Comparison of ENCODE assay signal across 28 mouse cellular contexts in the genomic region with DNA sequence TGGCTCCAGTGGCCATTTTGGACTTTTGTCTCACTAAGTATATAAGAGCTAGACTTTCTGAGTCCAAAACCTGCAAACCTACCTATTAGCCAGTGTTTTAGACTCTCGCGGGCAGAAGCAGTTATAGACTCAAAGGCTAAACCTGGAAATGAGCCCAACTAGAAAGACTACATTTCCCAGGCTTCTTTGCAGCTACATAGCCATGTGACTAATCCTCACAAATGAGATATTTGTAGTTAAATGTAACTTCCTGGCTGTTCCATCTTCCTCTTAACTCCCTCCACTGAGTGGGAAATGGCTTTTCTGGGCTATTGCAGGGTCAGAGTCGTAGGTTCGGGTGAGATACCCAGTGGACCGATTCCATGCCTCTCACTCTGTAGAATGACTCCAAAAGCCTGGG.
DNase-seq lines count a peak whose midpoint lies in the region; ATAC-seq and TF ChIP-seq lines count a peak whose summit lies in the region.
"Had no signal": no experiment of that assay in that cellular context is flagged by ENCODE, and none has a peak within 500 bp of the region (broad histone marks: within the 10 kb centered on the region; RNA-seq: fewer than 3 reads in every experiment).

No protein-coding gene starts in this region.

- WGBS in forebrain, embryonic 14.5 days, result 90% methylated on average over 5 of the region's 5 CpGs
- WGBS in forebrain, embryonic 13.5 days, result 94% methylated on average over 5 of the region's 5 CpGs
- WGBS in lung, embryonic 14.5 days, result 71% methylated on average over 5 of the region's 5 CpGs
- whole genome bisulfite sequencing in limb, embryonic 14.5 days, result 77% methylated on average over 5 of the region's 5 CpGs

- TF ChIP-seq POLR2A in CH12.LX (IDR thresholded peaks at IDR 0.05; ENCODE audit: low read depth, low read length), result no peak
- TF ChIP-seq POLR2A in limb, embryonic 14.5 days (IDR thresholded peaks at IDR 0.05; ENCODE audit: borderline replicate concordance, extremely low read depth, insufficient read depth, insufficient read length), result no peak

- no peak overlapping the region for H3K9ac ChIP-seq in forebrain, embryonic 14.5 days (ENCODE audit: low read length)
- H3K9ac ChIP-seq in forebrain, embryonic 13.5 days, result no peak overlapping the region
- no peak overlapping the region for H3K9ac ChIP-seq in lung, embryonic 14.5 days
- H3K9ac ChIP-seq in CH12.LX (ENCODE audit: insufficient read depth, low read depth), result no peak overlapping the region
- no peak overlapping the region for H3K9ac ChIP-seq in limb, embryonic 14.5 days (ENCODE audit: low read depth, low read length, severe bottlenecking)
- H3K9ac ChIP-seq: embryonic facial prominence, embryonic 15.5 days; heart, embryonic 13.5 days; hindbrain, embryonic 12.5 days; limb, embryonic 13.5 days; neural tube, embryonic 13.5 days had no signal

- TF ChIP-seq RAD21 in CH12.LX (IDR thresholded peaks at IDR 0.05; ENCODE audit: low read depth, low read length), result no peak

- H3K4me2 ChIP-seq in forebrain, embryonic 14.5 days (ENCODE audit: low read length), result no peak overlapping the region
- no peak overlapping the region for H3K4me2 ChIP-seq in forebrain, embryonic 13.5 days
- no peak overlapping the region for H3K4me2 ChIP-seq in lung, embryonic 14.5 days
- H3K4me2 ChIP-seq in CH12.LX (ENCODE audit: insufficient read depth, low read depth, poor library complexity, severe bottlenecking), result no peak overlapping the region
- H3K4me2 ChIP-seq in limb, embryonic 14.5 days (replicated peaks; ENCODE audit: low read depth, low read length, severe bottlenecking), result peak overlapping the region; percentile 9; the same call in 1 of the 2 replicates
- H3K4me2 ChIP-seq: embryonic facial prominence, embryonic 15.5 days; heart, embryonic 13.5 days; hindbrain, embryonic 12.5 days; midbrain, embryonic 11.5 days; neural tube, embryonic 13.5 days had no signal

- no peaks in the 10 kb centered on the region for H3K4me1 ChIP-seq in forebrain, embryonic 14.5 days (ENCODE audit: control insufficient read depth, insufficient read depth, low read length)
- H3K4me1 ChIP-seq in forebrain, embryonic 13.5 days, result no peaks in the 10 kb centered on the region
- H3K4me1 ChIP-seq in lung, embryonic 14.5 days (ENCODE audit: insufficient read depth), result no peaks in the 10 kb centered on the region
- H3K4me1 ChIP-seq in CH12.LX (ENCODE audit: control insufficient read depth in 1 of 2, insufficient read depth in 2 of 2), result no peaks in the 10 kb centered on the region; a peak in 1 of 4 replicates
- H3K4me1 ChIP-seq in limb, embryonic 14.5 days (ENCODE audit: control insufficient read depth, insufficient read depth, low read length), result peaks cover 15% of the 10 kb centered on the region
- H3K4me1 ChIP-seq: embryonic facial prominence, embryonic 15.5 days; hindbrain, embryonic 12.5 days; neural tube, embryonic 13.5 days had no signal

- H3K4me3 ChIP-seq in forebrain, embryonic 14.5 days (ENCODE audit: low read depth, low read length), result no peak overlapping the region
- H3K4me3 ChIP-seq in forebrain, embryonic 13.5 days, result no peak overlapping the region
- no peak overlapping the region for H3K4me3 ChIP-seq in lung, embryonic 14.5 days (ENCODE audit: low read depth, low read length)
- no peak overlapping the region for H3K4me3 ChIP-seq in CH12.LX (replicated peaks in 1 of 3; ENCODE audit: low read depth in 2 of 3, low read length in 2 of 3, poor library complexity in 1 of 3)
- no peak overlapping the region for H3K4me3 ChIP-seq in limb, embryonic 14.5 days (replicated peaks; ENCODE audit: low read length)
- H3K4me3 ChIP-seq: embryonic facial prominence, embryonic 15.5 days; heart, adult 2 months; heart, embryonic 13.5 days; hindbrain, embryonic 12.5 days; limb, embryonic 13.5 days; myocyte; neural tube, embryonic 13.5 days had no signal

- H3K36me3 ChIP-seq in forebrain, embryonic 14.5 days (ENCODE audit: control insufficient read depth, insufficient read depth, low read length), result no peaks in the 10 kb centered on the region
- no peaks in the 10 kb centered on the region for H3K36me3 ChIP-seq in forebrain, embryonic 13.5 days (ENCODE audit: poor library complexity, severe bottlenecking)
- H3K36me3 ChIP-seq in lung, embryonic 14.5 days (ENCODE audit: insufficient read depth), result no peaks in the 10 kb centered on the region
- H3K36me3 ChIP-seq in CH12.LX (replicated peaks in 1 of 2; ENCODE audit: control insufficient read depth in 1 of 2, insufficient read depth in 1 of 2, low read length in 1 of 2), result no peaks in the 10 kb centered on the region
- no peaks in the 10 kb centered on the region for H3K36me3 ChIP-seq in limb, embryonic 14.5 days (ENCODE audit: control insufficient read depth, insufficient read depth, low read length)
- H3K36me3 ChIP-seq: embryonic facial prominence, embryonic 15.5 days; G1E; heart, embryonic 13.5 days; hindbrain, embryonic 12.5 days; limb, embryonic 13.5 days; neural tube, embryonic 13.5 days had no signal

- no peaks in the 10 kb centered on the region for H3K27me3 ChIP-seq in forebrain, embryonic 14.5 days (replicated peaks; ENCODE audit: control insufficient read depth, insufficient read depth, low read length)
- H3K27me3 ChIP-seq in forebrain, embryonic 13.5 days, result no peaks in the 10 kb centered on the region
- no peaks in the 10 kb centered on the region for H3K27me3 ChIP-seq in lung, embryonic 14.5 days (ENCODE audit: insufficient read depth, low read length)
- no peaks in the 10 kb centered on the region for H3K27me3 ChIP-seq in CH12.LX (replicated peaks)
- no peaks in the 10 kb centered on the region for H3K27me3 ChIP-seq in limb, embryonic 14.5 days (ENCODE audit: control insufficient read depth, insufficient read depth, low read length)
- H3K27me3 ChIP-seq: embryonic facial prominence, embryonic 15.5 days; heart, embryonic 13.5 days; hindbrain, embryonic 12.5 days; limb, embryonic 13.5 days; neural tube, embryonic 13.5 days had no signal

- dilution Hi-C loops in CH12.LX (cut with MboI; ENCODE audit: extremely low pct_ligation_motif_present, extremely low pct_unique_long_range_greater_than_20kb, low sequenced_read_pairs), result no loop called here

- H3K27ac ChIP-seq in forebrain, embryonic 14.5 days (ENCODE audit: low read depth, low read length), result no peak overlapping the region
- no peak overlapping the region for H3K27ac ChIP-seq in forebrain, embryonic 13.5 days
- no peak overlapping the region for H3K27ac ChIP-seq in lung, embryonic 14.5 days (ENCODE audit: low read depth)
- H3K27ac ChIP-seq in CH12.LX (ENCODE audit: insufficient read depth, low read depth), result no peak overlapping the region
- peak overlapping the region; percentile 70; the same call in 1 of the 2 replicates for H3K27ac ChIP-seq in limb, embryonic 14.5 days (replicated peaks; ENCODE audit: low read depth, low read length)
- H3K27ac ChIP-seq: embryonic facial prominence, embryonic 15.5 days; heart, adult 2 months; heart, embryonic 13.5 days; hindbrain, embryonic 12.5 days; neural tube, embryonic 13.5 days had no signal

- TF ChIP-seq EP300 in CH12.LX (IDR thresholded peaks at IDR 0.05; ENCODE audit: low read length), result no peak

- TF ChIP-seq CTCF in lung, embryonic 14.5 days (IDR thresholded peaks at IDR 0.05; ENCODE audit: low read depth), result no peak
- no peak for TF ChIP-seq CTCF in CH12.LX (conservative IDR thresholded peaks at IDR 0.05 in 1 of 2, IDR thresholded peaks at IDR 0.05 in 1 of 2; ENCODE audit: low read depth in 2 of 2, low read length in 2 of 2)

- in situ Hi-C loops in CH12.LX (cut with MboI; ENCODE audit: low pct_ligation_motif_present, low pct_unique_long_range_greater_than_20kb, low sequenced_read_pairs), result no loop called here

- ATAC-seq in forebrain, embryonic 14.5 days, result no peak
- ATAC-seq in forebrain, embryonic 13.5 days, result no peak
- no peak for ATAC-seq in lung, embryonic 14.5 days (ENCODE audit: insufficient read depth)
- no peak for ATAC-seq in limb, embryonic 14.5 days (ENCODE audit: low FRiP score, low read depth)
- ATAC-seq: CD4-positive, CD25-positive, alpha-beta regulatory T cell, adult 4 months; lung, postnatal 0 days; Patski had no signal

- no peaks in the 10 kb centered on the region for H3K79me2 ChIP-seq in CH12.LX (replicated peaks; ENCODE audit: control insufficient read depth, extremely low read depth, insufficient read depth, poor library complexity, severe bottlenecking)

- peak; percentile 67 for DNase-seq in forebrain, embryonic 14.5 days (ENCODE audit: low spot score)
- peak; percentile 61 for DNase-seq in lung, embryonic 14.5 days
- DNase-seq in lung, postnatal 25 days (ENCODE audit: low spot score), result no peak
- no peak for DNase-seq in CH12.LX (ENCODE audit: extremely low read depth)
- peak; percentile 40 for DNase-seq in limb, embryonic 14.5 days (ENCODE audit: low spot score)
- DNase-seq in ovary, postnatal 14 days (ENCODE audit: low spot score), result no peak
- DNase-seq: adrenal gland, adult 2 months; cerebellum, adult 8-10 months; cerebellum, postnatal 36 days; gastrocnemius, postnatal 25 days; heart, adult 2 months; heart, postnatal 14 days; kidney, adult 9 months; kidney, postnatal 36 days; thymus, adult 18-20 months; thymus, postnatal 4 days had no signal

- H3K9me3 ChIP-seq in forebrain, embryonic 14.5 days (replicated peaks; ENCODE audit: control insufficient read depth, low read length), result no peaks in the 10 kb centered on the region
- H3K9me3 ChIP-seq in forebrain, embryonic 13.5 days (replicated peaks), result no peaks in the 10 kb centered on the region
- H3K9me3 ChIP-seq in lung, embryonic 14.5 days (ENCODE audit: low read depth, low read length), result no peaks in the 10 kb centered on the region
- peaks cover 73% of the 10 kb centered on the region for H3K9me3 ChIP-seq in CH12.LX (replicated peaks; ENCODE audit: low read length)
- no peaks in the 10 kb centered on the region for H3K9me3 ChIP-seq in limb, embryonic 14.5 days (ENCODE audit: control insufficient read depth, low read length)
- H3K9me3 ChIP-seq: embryonic facial prominence, embryonic 15.5 days; hindbrain, embryonic 12.5 days; limb, embryonic 13.5 days; neural tube, embryonic 13.5 days had no signal

TF ChIP-seq in CH12.LX, 34 proteins besides CTCF, POLR2A, EP300 and RAD21:
- TF ChIP-seq E2F4 (IDR thresholded peaks at IDR 0.05; ENCODE audit: insufficient replicate concordance, low read depth, low read length), result no peak
- TF ChIP-seq HCFC1 (IDR thresholded peaks at IDR 0.05; ENCODE audit: low read depth, low read length), result peak; percentile 50
- no peak for TF ChIP-seq PAX5 (IDR thresholded peaks at IDR 0.05; ENCODE audit: low read length)
- no peak for TF ChIP-seq TBP (conservative IDR thresholded peaks at IDR 0.05; ENCODE audit: low read depth, low read length)

Comparison
In these comparisons a context has a peak if more than half of its experiments do, and no peak if none do; other contexts are left out.
1. DNase-seq: peak in forebrain, embryonic 14.5 days (single experiment), lung, embryonic 14.5 days (single experiment) and limb, embryonic 14.5 days (single experiment); none in lung, postnatal 25 days (single experiment), CH12.LX (single experiment) and ovary, postnatal 14 days (single experiment).